Mouse (Mus musculus) MEL (cell line): ENCODE measurements at regions not wholly inside any gene's neighbourhood (a gene's known extent, or its start where the extent isn't known, plus 50 kb on each side); places are given as distances from the start of the nearest gene placed in this dataset.

Source experiments
- DNase-seq: peaks from one replicate; pipeline ENCODE4 v3.0.0; 2011; ENCODE audit warnings: low read depth, low spot score
- H3K27ac ChIP-seq: 2 replicates; pipeline ENCODE4 v1.5.1; 2012; ENCODE audit warnings: low read depth, mild to moderate bottlenecking, control low read depth, low read length, moderate library complexity; ENCODE audit not compliant: control insufficient read depth
- H3K27me3 ChIP-seq, 2 experiments: fragments of 150-350 bp in 1 of 2; sonication (generic) in 1 of 2; 2 replicates each; pipeline ENCODE4 v1.6.1; 2012; ENCODE audit warnings: low read length in 2 of 2, mild to moderate bottlenecking in 2 of 2, improper control_type of control experiment in 1 of 2, moderate library complexity in 1 of 2; ENCODE audit not compliant: insufficient read depth in 2 of 2, control insufficient read depth in 1 of 2
- H3K36me3 ChIP-seq, 2 experiments: 2 replicates each; pipeline ENCODE4 v1.6.1; 2012 to 2014; ENCODE audit warnings: low read length in 2 of 2, improper control_type of control experiment in 1 of 2, inconsistent platforms in 1 of 2, mild to moderate bottlenecking in 1 of 2; ENCODE audit not compliant: insufficient read depth in 2 of 2, control insufficient read depth in 1 of 2
- H3K4me1 ChIP-seq, 2 experiments: fragments of 150-350 bp in 1 of 2; sonication (generic) in 1 of 2; 2 replicates each; pipeline ENCODE4 v1.6.1; 2012; ENCODE audit warnings: low read length in 2 of 2, improper control_type of control experiment in 1 of 2, mild to moderate bottlenecking in 1 of 2; ENCODE audit not compliant: insufficient read depth in 2 of 2, control insufficient read depth in 1 of 2
- H3K4me3 ChIP-seq, 2 experiments: fragments of 150-350 bp in 1 of 2; sonication (generic) in 1 of 2; 2 replicates each; pipeline ENCODE4 v1.5.1; 2012; ENCODE audit warnings: low read depth in 2 of 2, low read length in 2 of 2, mild to moderate bottlenecking in 2 of 2, moderate library complexity in 2 of 2, control low read depth in 1 of 2, improper control_type of control experiment in 1 of 2; ENCODE audit not compliant: control insufficient read depth in 1 of 2, insufficient read depth in 1 of 2
- H3K79me2 ChIP-seq: 2 replicates; pipeline ENCODE4 v1.6.1; 2012; ENCODE audit warnings: mild to moderate bottlenecking, low read length, moderate library complexity; ENCODE audit not compliant: control insufficient read depth, poor library complexity, insufficient read depth
- H3K9ac ChIP-seq: 2 replicates; pipeline ENCODE4 v1.6.1; 2012; ENCODE audit warnings: low read depth, mild to moderate bottlenecking, control low read depth, low read length, moderate library complexity; ENCODE audit not compliant: control insufficient read depth, poor library complexity, severe bottlenecking
- H3K9me3 ChIP-seq: fragments of 150-350 bp; sonication (generic); replicated peaks from 2 replicates; pipeline ENCODE4 v1.6.1; 2012; ENCODE audit warnings: mild to moderate bottlenecking, low read length, improper control_type of control experiment, moderate library complexity; ENCODE audit not compliant: insufficient read depth
- BHLHE40 ChIP-seq: IDR thresholded peaks from 2 replicates; pipeline ENCODE4 v1.6.1; 2012; ENCODE audit warnings: low read depth, mild to moderate bottlenecking, inconsistent platforms, low read length, improper control_type of control experiment, borderline replicate concordance
- CHD2 ChIP-seq: IDR thresholded peaks from 2 replicates; pipeline ENCODE4 v1.6.1; 2011; ENCODE audit warnings: low read length, improper control_type of control experiment
- CTCF ChIP-seq, 3 experiments: IDR thresholded peaks in 2 of 3; conservative IDR thresholded peaks in 1 of 3; 2 replicates each; pipeline ENCODE4 v1.5.1; 2011 to 2012; ENCODE audit warnings: low read length in 3 of 3, low read depth in 2 of 3, mild to moderate bottlenecking in 2 of 3, improper control_type of control experiment in 1 of 3, inconsistent platforms in 1 of 3, mixed read lengths in 1 of 3, moderate library complexity in 1 of 3; ENCODE audit not compliant: control insufficient read depth in 1 of 3, insufficient read depth in 1 of 3, poor library complexity in 1 of 3, severe bottlenecking in 1 of 3
- E2F4 ChIP-seq: IDR thresholded peaks from 2 replicates; pipeline ENCODE4 v1.6.1; 2011; ENCODE audit warnings: low read depth, low read length, improper control_type of control experiment, borderline replicate concordance
- ELF1 ChIP-seq: IDR thresholded peaks from 2 replicates; pipeline ENCODE4 v1.6.1; 2014; ENCODE audit warnings: low read depth, mild to moderate bottlenecking, inconsistent platforms, low read length, improper control_type of control experiment, moderate library complexity
- EP300 ChIP-seq, 2 experiments: IDR thresholded peaks; 2 replicates each; pipeline ENCODE4 v1.6.1; 2011; ENCODE audit warnings: improper control_type of control experiment in 2 of 2, low read length in 2 of 2, low read depth in 1 of 2, mild to moderate bottlenecking in 1 of 2
- ETS1 ChIP-seq: IDR thresholded peaks from 2 replicates; pipeline ENCODE4 v1.6.1; 2012; ENCODE audit warnings: low read depth, mild to moderate bottlenecking, inconsistent platforms, low read length, improper control_type of control experiment, moderate library complexity
- JUND ChIP-seq: IDR thresholded peaks from 2 replicates; pipeline ENCODE4 v1.6.1; 2011; ENCODE audit warnings: low read depth, mild to moderate bottlenecking, improper control_type of control experiment, low read length
- KAT2A ChIP-seq: conservative IDR thresholded peaks from 2 replicates; pipeline ENCODE4 v1.6.1; 2012; ENCODE audit warnings: low read depth, low read length, improper control_type of control experiment, inconsistent platforms
- MAFK ChIP-seq: IDR thresholded peaks from 2 replicates; pipeline ENCODE4 v1.6.1; 2011; ENCODE audit warnings: low read depth, mild to moderate bottlenecking, low read length, improper control_type of control experiment, borderline replicate concordance
- MAZ ChIP-seq: IDR thresholded peaks from 2 replicates; pipeline ENCODE4 v1.6.1; 2012; ENCODE audit warnings: low read depth, mild to moderate bottlenecking, inconsistent platforms, low read length, improper control_type of control experiment
- MXI1 ChIP-seq: IDR thresholded peaks from 2 replicates; pipeline ENCODE4 v1.6.1; 2011; ENCODE audit warnings: mild to moderate bottlenecking, low read depth, low read length, improper control_type of control experiment
- MYC ChIP-seq: IDR thresholded peaks from 2 replicates; pipeline ENCODE4 v1.6.1; 2011; ENCODE audit warnings: low read depth, mild to moderate bottlenecking, low read length, improper control_type of control experiment, moderate library complexity
- POLR2A ChIP-seq, 2 experiments: IDR thresholded peaks; 2 replicates each; pipeline ENCODE4 v1.6.1; 2011 to 2012; ENCODE audit warnings: low read length in 2 of 2, mild to moderate bottlenecking in 2 of 2, control low read depth in 1 of 2, improper control_type of control experiment in 1 of 2, low read depth in 1 of 2, moderate library complexity in 1 of 2; ENCODE audit not compliant: control insufficient read depth in 1 of 2, insufficient read depth in 1 of 2, poor library complexity in 1 of 2
- POLR2AphosphoS5 ChIP-seq: IDR thresholded peaks from 2 replicates; pipeline ENCODE4 v1.6.1; 2012; ENCODE audit warnings: low read depth, borderline replicate concordance, mild to moderate bottlenecking, inconsistent platforms, low read length, moderate library complexity, mixed read lengths
- RAD21 ChIP-seq: IDR thresholded peaks from 2 replicates; pipeline ENCODE4 v1.6.1; 2011; ENCODE audit warnings: mild to moderate bottlenecking, low read depth, low read length, improper control_type of control experiment
- RCOR1 ChIP-seq: IDR thresholded peaks from 2 replicates; pipeline ENCODE4 v1.6.1; 2012; ENCODE audit warnings: low read depth, mild to moderate bottlenecking, inconsistent platforms, low read length, improper control_type of control experiment
- SIN3A ChIP-seq: IDR thresholded peaks from 2 replicates; pipeline ENCODE4 v1.6.1; 2012; ENCODE audit warnings: low read length, improper control_type of control experiment, inconsistent platforms
- TAL1 ChIP-seq: IDR thresholded peaks from 2 replicates; pipeline ENCODE4 v1.6.1; 2012; ENCODE audit warnings: mild to moderate bottlenecking, inconsistent platforms, low read length, moderate library complexity, mixed read lengths
- TCF12 ChIP-seq: IDR thresholded peaks from 2 replicates; pipeline ENCODE4 v1.6.1; 2014; ENCODE audit warnings: low read depth, mild to moderate bottlenecking, inconsistent platforms, low read length, improper control_type of control experiment, moderate library complexity
- UBTF ChIP-seq: IDR thresholded peaks from 2 replicates; pipeline ENCODE4 v1.6.1; 2012; ENCODE audit warnings: low read depth, mild to moderate bottlenecking, inconsistent platforms, low read length, improper control_type of control experiment, moderate library complexity, borderline replicate concordance; ENCODE audit not compliant: insufficient read depth
- USF1 ChIP-seq: IDR thresholded peaks from 2 replicates; pipeline ENCODE4 v1.6.1; 2014; ENCODE audit warnings: low read depth, mild to moderate bottlenecking, inconsistent platforms, low read length, improper control_type of control experiment, moderate library complexity
- USF2 ChIP-seq, 2 experiments: IDR thresholded peaks; 2 replicates each; pipeline ENCODE4 v1.6.1; 2011 to 2012; ENCODE audit warnings: improper control_type of control experiment in 2 of 2, low read length in 2 of 2, borderline replicate concordance in 1 of 2, inconsistent platforms in 1 of 2, low read depth in 1 of 2, mild to moderate bottlenecking in 1 of 2; ENCODE audit not compliant: insufficient read depth in 1 of 2
- ZMIZ1 ChIP-seq: IDR thresholded peaks from 2 replicates; pipeline ENCODE4 v1.6.1; 2012; ENCODE audit warnings: low read depth, mild to moderate bottlenecking, inconsistent platforms, low read length, improper control_type of control experiment, moderate library complexity
- ZNF384 ChIP-seq: IDR thresholded peaks from 2 replicates; pipeline ENCODE4 v1.6.1; 2012; ENCODE audit warnings: low read depth, mild to moderate bottlenecking, inconsistent platforms, low read length, improper control_type of control experiment

- TF ChIP-seq USF1, result peak; percentile 24; the same call in 1 of the 2 replicates
- no peak for TF ChIP-seq POLR2AphosphoS5
- no peak for TF ChIP-seq MAZ
- TF ChIP-seq, all 39 proteins: peak for 1
- Histone ChIP-seq H3K4me1 (no peaks in the 10 kb centered on the region), H3K79me2 (no peaks in the 10 kb centered on the region), H3K9ac (no peak overlapping the region), H3K27ac (no peak overlapping the region), H3K36me3 (no peaks in the 10 kb centered on the region), H3K27me3 (peaks cover 0 to 1% of the 10 kb centered on the region in 2 experiments; a peak in 1 of 4 replicates), H3K9me3 (no peaks in the 10 kb centered on the region), H3K4me3 (no peak overlapping the region)
- no peak for DNase-seq
Measured at GRCm38 (mm10) chr16:55636667-55637450, 201.8 kb downstream of the Nfkbiz start.

- peaks cover 0 to 1% of the 10 kb centered on the region in 2 experiments; a peak in 2 of 4 replicates for H3K27me3 ChIP-seq
- H3K27ac ChIP-seq, result no peak overlapping the region
- no peaks in the 10 kb centered on the region for H3K79me2 ChIP-seq
- no peaks in the 10 kb centered on the region for H3K9me3 ChIP-seq
- no peak overlapping the region for H3K4me3 ChIP-seq
- H3K9ac ChIP-seq, result no peak overlapping the region
- no peaks in the 10 kb centered on the region for H3K4me1 ChIP-seq
- TF ChIP-seq ZMIZ1 (no peak), SIN3A (no peak), ETS1 (no peak), CHD2 (no peak), BHLHE40 (no peak), RCOR1 (no peak), E2F4 (no peak), ELF1 (no peak), USF2 (IDR thresholded peaks at IDR 0.05; ENCODE audit: borderline replicate concordance in 1 of 2, insufficient read depth in 1 of 2, low read depth in 1 of 2, low read length in 2 of 2) (no peak), CTCF (IDR thresholded peaks at IDR 0.05 in 2 of 3, conservative IDR thresholded peaks at IDR 0.05 in 1 of 3; ENCODE audit: control insufficient read depth in 1 of 3, insufficient read depth in 1 of 3, low read depth in 2 of 3, low read length in 3 of 3, poor library complexity in 1 of 3, severe bottlenecking in 1 of 3) (no peak), MXI1 (no peak)
- DNase-seq, result no peak
- H3K36me3 ChIP-seq, result no peaks in the 10 kb centered on the region
Measured at GRCm38 (mm10) chr16:55636224-55636623, 202.5 kb downstream of the Nfkbiz start.

GRCm38 (mm10) chr16:55634691-55635090 lies 204.0 kb downstream of the Nfkbiz start:
- Histone ChIP-seq H3K79me2 (no peaks in the 10 kb centered on the region), H3K27me3 (peaks cover 0 to 1% of the 10 kb centered on the region in 2 experiments; a peak in 2 of 4 replicates), H3K4me1 (no peaks in the 10 kb centered on the region), H3K9ac (no peak overlapping the region), H3K9me3 (no peaks in the 10 kb centered on the region), H3K27ac (no peak overlapping the region), H3K4me3 (no peak overlapping the region), H3K36me3 (no peaks in the 10 kb centered on the region)
- DNase-seq, result no peak
- no peak for TF ChIP-seq TCF12
- no peak for TF ChIP-seq E2F4
- no peak for TF ChIP-seq MYC
- no peak for TF ChIP-seq EP300 (IDR thresholded peaks at IDR 0.05; ENCODE audit: low read depth in 1 of 2, low read length in 2 of 2)
- no peak for TF ChIP-seq BHLHE40
- no peak for TF ChIP-seq MXI1
- TF ChIP-seq KAT2A, result no peak
- no peak for TF ChIP-seq TAL1
- no peak for TF ChIP-seq ZMIZ1
- no peak for TF ChIP-seq ZNF384
- TF ChIP-seq POLR2A (IDR thresholded peaks at IDR 0.05; ENCODE audit: control insufficient read depth in 1 of 2, insufficient read depth in 1 of 2, low read depth in 1 of 2, low read length in 2 of 2, poor library complexity in 1 of 2), result no peak
- TF ChIP-seq JUND, result no peak
- no peak for TF ChIP-seq MAFK
- no peak for TF ChIP-seq UBTF
- TF ChIP-seq RAD21, result no peak
- no peak for TF ChIP-seq ELF1
- no peak for TF ChIP-seq ETS1
